Mouse (Mus musculus) urinary bladder, postnatal 10 days (tissue): ENCODE measurements around the gene Map3k1.
"Not testable (repeated sequence)": the region's sequence is repeated elsewhere in the genome, so short reads cannot be mapped to it uniquely, and the experiment has no call there.

ENCODE experiments used
- DNase-seq: peaks from one replicate; pipeline ENCODE4 v3.0.0; 2022; ENCODE audit warnings: low spot score

Gene Map3k1

DNA sequence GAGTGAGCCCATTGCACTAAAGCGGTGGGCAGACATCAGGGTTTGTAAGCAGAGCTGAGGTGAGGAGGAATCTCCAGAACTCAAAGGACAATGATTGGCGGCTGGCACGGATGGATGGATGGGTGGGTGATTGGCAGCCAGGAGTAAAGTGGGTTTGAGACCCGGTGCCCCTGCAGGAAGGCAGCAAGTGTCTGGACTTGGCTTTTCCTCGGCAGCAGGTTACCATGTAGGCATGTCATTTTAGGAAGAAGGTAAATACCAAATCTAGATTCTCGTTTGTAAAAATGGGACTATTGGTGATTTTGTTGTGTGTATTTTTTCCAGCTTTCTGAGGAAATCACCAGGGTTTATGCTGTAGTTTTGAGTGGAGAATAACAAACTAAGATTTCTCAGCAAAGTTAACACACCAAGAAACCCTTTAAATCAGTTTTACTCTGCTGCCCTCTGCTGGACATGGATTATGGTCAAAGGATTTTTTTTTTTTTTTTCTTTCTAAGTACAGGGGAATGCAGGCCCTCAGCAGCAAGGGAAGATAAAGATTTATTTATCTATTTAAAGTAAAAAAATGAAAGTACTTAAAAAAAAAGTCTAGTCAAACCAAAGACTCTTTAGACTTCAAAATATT is 66.7 kb downstream of the Map3k1 start:
- DNase-seq, result no peak

DNA sequence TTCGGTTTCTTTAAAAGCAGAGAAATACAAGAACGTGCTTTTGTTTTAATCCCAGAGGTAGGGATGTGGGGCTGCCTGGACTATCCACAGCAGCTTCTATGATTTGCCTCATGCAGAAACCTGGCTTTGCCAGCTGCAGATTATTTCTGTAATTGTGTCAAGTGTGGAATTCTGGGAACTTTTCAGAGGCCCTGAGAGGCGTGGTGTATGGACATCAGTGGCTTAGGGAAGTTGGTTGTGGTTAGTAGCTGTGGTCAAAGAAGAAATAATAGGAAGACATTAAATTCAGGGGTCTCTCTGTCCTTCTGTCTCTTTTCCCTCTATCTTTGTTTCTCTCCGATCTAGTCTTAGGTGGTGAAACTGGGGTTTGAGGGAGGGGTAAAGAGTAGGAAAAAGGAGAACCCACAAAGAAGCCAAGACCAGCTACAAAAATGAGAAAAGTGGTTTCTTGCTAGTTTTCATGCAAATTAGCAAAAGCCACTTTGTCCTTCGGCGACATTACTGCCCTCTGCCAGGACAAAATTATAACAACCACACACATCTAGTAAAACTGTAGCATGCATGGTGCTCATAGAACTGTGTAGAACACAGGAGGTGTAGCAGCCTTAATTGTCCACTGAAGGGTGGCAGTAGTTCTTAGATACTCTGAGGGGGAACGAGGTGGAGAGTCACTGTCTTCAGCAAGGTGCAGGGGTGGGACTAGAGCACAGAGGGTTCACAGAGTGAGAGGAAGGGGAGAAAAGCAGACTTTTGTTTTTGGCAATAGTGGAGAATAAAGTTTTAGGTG is 67.4 kb downstream of the Map3k1 start:
- no peak for DNase-seq

DNA sequence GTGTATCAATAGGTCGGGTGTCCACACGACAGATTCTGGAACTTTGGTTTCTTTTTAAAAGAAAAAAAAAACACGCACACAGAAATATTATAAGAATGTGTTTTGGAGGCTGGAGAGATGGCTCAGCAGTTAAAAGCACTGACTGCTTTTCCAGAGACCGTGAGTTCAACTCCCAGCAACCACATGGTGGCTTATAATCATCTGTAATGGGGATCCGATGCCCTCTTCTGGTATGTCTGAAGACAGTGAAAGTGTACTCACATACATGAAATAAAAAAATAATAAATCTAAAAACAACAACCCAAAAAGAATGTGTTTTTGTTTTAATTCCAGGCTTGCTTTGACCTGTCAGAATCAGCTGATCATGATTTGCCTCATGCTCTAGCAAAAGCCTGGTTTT is 81.9 kb downstream of the Map3k1 start:
- DNase-seq, result no peak

DNA sequence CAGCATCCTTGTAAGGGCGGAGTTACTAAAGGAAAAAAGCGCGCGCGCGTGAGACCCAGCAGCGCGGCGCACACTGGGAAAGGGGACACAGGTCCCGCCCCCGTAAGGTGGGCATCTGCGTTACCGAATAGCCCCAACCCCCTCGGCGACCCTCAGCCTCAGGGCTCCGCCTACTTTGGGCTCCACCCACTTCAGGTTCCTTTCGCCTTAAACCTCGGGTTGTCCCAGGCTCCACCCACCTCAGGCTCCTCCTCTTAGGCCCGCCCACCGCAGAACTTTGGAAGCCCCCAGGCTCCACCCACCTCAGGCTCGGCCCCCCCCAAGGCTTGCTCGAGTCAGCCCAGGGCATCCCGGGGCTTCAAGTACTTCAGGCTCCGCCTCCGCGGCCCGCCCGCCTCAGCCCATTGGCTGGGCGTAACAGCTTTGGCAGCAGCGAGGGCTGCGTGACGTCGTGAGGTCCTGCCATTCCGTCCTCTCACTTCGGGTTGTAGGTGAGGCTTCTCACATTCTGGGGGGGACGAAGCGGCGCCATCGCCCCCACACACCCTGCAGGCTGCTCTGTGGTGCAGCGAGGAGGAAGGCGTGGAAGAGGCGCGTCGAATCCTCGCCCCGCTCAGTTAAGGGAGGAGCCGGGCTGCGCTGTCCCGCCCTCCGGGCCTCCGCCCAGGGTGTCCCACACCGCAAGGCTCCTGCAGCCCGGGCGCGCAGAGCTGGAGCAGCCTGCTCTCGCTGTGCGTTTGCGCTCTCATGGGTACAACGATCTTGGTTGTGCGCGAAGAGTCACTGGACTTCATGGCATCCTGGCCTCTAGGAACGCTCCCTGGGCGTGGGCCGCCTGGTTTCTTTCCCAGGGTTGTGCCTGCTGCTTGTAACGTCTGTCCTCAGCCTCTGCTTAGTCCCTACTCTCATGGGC is 83.4 kb downstream of the Map3k1 start:
- peak; percentile 77 for DNase-seq

DNA sequence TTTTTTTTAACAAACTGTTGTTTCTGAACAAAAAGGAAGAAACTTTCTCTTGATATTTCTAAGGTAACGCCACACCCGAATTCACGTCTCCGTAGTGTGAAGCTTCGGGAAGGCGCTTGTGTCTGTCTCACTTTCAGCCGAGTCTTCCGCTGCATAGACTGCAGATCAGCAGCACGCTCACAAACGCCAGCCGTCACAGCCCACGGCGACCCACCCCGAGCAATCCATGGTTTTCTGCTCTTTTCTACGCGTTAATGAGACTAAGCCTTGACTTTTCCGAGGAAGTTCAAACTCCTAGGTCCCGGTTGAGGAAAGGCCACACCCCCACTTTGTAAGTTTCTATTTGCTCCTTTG is 84.0 kb downstream of the Map3k1 start:
- no peak for DNase-seq

DNA sequence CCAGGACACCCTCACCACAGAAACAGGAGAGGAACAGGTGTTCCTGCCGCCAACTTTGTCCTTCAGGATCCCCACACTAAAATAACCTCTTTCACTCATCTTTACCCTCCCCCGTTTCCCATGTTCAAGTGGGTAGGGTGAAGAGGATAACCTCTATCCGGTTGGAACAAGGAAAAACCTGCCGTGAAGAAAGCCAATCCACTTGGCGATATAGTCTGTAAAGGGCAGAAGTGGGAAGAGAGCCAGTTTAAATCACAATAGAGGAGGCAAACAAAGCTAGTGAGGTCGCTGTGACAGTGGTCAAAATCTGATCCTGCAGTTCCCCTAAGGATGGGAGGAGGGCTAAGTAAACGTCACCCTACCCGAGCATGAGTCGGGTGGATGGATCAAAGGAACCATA is 89.1 kb downstream of the Map3k1 start:
- DNase-seq, result no peak

DNA sequence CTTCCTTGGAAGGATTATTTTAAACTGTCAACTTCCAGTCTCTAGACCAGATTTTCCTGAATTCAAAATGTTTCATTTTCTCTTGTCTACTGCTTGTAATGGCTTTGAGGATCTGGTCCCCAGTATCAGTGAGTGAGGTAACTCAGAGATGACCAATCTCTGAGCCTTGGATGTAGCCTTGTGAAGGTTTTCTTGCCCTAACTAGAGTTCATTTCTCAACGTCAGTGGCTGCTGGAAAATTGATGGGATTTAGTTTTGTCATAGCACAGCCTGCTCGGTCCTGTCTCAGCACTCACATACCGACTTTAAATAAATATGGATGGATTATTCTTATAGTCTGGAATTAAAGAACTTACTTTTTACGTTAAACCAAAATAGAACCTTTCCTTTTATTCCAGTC is 98.3 kb downstream of the Map3k1 start:
- no peak for DNase-seq

DNA sequence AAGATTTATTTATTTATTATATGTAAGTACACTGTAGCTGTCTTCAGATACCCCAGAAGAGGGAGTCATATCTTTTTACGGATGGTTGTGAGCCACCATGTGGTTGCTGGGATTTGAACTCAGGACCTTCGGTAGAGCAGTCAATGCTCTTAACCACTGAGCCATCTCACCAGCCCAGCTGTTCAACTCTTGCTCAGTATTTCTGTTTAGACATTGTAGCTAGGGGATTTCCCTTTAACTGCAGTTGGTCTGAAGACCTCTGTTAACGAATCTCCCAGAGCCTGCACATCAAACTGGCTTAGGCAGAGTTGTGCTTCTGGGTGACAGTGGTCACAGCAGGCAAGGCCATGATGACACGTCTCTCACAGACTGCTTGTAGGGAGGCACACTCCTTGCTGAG is 104.8 kb downstream of the Map3k1 start:
- not testable (repeated sequence) for DNase-seq

DNA sequence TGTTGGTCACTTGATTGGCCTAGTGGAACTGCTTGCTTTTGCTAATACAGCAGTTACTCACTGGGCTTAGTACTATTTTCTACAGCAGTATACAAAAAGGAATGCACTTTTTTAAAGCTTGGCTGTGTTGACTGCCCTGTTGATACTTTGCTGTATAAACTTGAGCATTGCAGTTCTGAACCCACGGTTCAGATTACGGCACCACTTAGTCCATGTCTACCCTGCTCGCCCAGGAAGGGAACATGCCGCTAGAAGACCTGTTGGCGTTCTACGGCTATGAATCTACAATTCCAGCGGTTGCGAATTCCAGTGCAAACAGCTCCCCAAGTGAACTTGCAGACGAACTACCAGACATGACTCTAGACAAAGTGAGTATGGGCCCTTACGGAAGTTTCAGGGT is 105.4 kb downstream of the Map3k1 start:
- DNase-seq, result no peak
